Mouse (Mus musculus) limb, embryonic 14.5 days (tissue): ENCODE data around the gene Cbx7. TPM values are rescaled to one million over a fixed set of nuclear protein-coding genes. Genes with fewer than 3 reads are reported as not detected.

ENCODE experiments used
- ATAC-seq: fragments of 200-750 bp; cut with Nextera tagmentation; 2 replicates; pipeline ENCODE4 v1.8.0; 2017; ENCODE audit warnings: low read depth, moderate number of reproducible peaks, moderate TSS enrichment; ENCODE audit not compliant: low FRiP score
- DNase-seq: peaks from one replicate; pipeline ENCODE4 v3.0.0-alpha.2; 2015; ENCODE audit warnings: low spot score
- H3K27ac ChIP-seq: fragments of 300-500 bp; sonication (generic); replicated peaks from 2 replicates; pipeline ENCODE4 v1.5.1; 2014; ENCODE audit warnings: low read depth, mild to moderate bottlenecking, low read length, moderate library complexity, mixed read lengths
- H3K27me3 ChIP-seq: fragments of 300-500 bp; sonication (generic); 2 replicates; pipeline ENCODE4 v1.6.1; 2014; ENCODE audit warnings: low read length, mixed read lengths; ENCODE audit not compliant: control insufficient read depth, insufficient read depth
- H3K36me3 ChIP-seq: fragments of 300-500 bp; sonication (generic); 2 replicates; pipeline ENCODE4 v1.6.1; 2014; ENCODE audit warnings: mild to moderate bottlenecking, low read length, moderate library complexity, mixed read lengths; ENCODE audit not compliant: control insufficient read depth, insufficient read depth
- H3K4me1 ChIP-seq: fragments of 300-500 bp; sonication (generic); 2 replicates; pipeline ENCODE4 v1.6.1; 2014; ENCODE audit warnings: antibody characterized with exemption, low read length, mixed read lengths; ENCODE audit not compliant: control insufficient read depth, insufficient read depth
- H3K4me2 ChIP-seq: fragments of 300-500 bp; sonication (generic); replicated peaks from 2 replicates; pipeline ENCODE4 v1.6.1; 2014; ENCODE audit warnings: low read depth, mild to moderate bottlenecking, low read length, moderate library complexity; ENCODE audit not compliant: severe bottlenecking
- H3K4me3 ChIP-seq: fragments of 300-500 bp; sonication (generic); replicated peaks from 2 replicates; pipeline ENCODE4 v1.5.1; 2014; ENCODE audit warnings: low read length
- H3K9ac ChIP-seq: fragments of 300-500 bp; sonication (generic); 2 replicates; pipeline ENCODE4 v1.6.1; 2014; ENCODE audit warnings: mild to moderate bottlenecking, low read depth, low read length, moderate library complexity; ENCODE audit not compliant: severe bottlenecking
- H3K9me3 ChIP-seq: fragments of 300-500 bp; sonication (generic); 2 replicates; pipeline ENCODE4 v1.6.1; 2016; ENCODE audit warnings: low read length; ENCODE audit not compliant: control insufficient read depth
- POLR2A ChIP-seq: fragments of 200-500 bp; IDR thresholded peaks from 2 replicates; pipeline ENCODE4 v1.8.0; 2012; ENCODE audit warnings: inconsistent platforms, mild to moderate bottlenecking, moderate library complexity, borderline replicate concordance; ENCODE audit not compliant: insufficient read depth, insufficient read length; ENCODE audit errors: extremely low read depth
- WGBS: fragments of 180-500 bp; shearing (Covaris S2); extraction: QIAGEN DNeasy Blood & Tissue Kit; methylation state at CpG from one replicate; pipeline ENCODE4 v1.1.7; 2014; 5-methylcytosine and 5-hydroxymethylcytosine counted together
- polyA plus RNA-seq, 2 experiments: library from polyadenylated mRNA; depleted of rRNA in 1 of 2; stranded (reverse) in 1 of 2; unstranded in 1 of 2; fragments of >200 nt; fragmentation: Nextera tagmentation in 1 of 2; extraction: Ambion mirVana in 1 of 2; gene quantifications; 2 replicates each; pipeline versions ENCODE4 v1.2.1 to v1.2.3; 2012 to 2014

Gene Cbx7
- polyA plus RNA-seq, 2 experiments, result 2.1 to 8.5 TPM

GRCm38 (mm10) chr15:79950250-79951025 lies 20.5 kb downstream of the Cbx7 start:
- Histone ChIP-seq H3K27me3 (no peaks in the 10 kb centered on the region), H3K4me2 (peak overlapping the region; percentile 53), H3K36me3 (no peaks in the 10 kb centered on the region), H3K27ac (peak overlapping the region; percentile 43), H3K9me3 (no peaks in the 10 kb centered on the region), H3K4me3 (peak overlapping the region; percentile 24), H3K4me1 (peaks cover 33% of the 10 kb centered on the region), H3K9ac (peak overlapping the region; percentile 47)
- ATAC-seq (peak; percentile 68), DNase-seq (peak; percentile 60)
- no peak for TF ChIP-seq POLR2A
- 3% methylated on average over 24 of the region's 24 CpGs for WGBS

GRCm38 (mm10) chr15:79947681-79948080 lies 23.2 kb downstream of the Cbx7 start:
- TF ChIP-seq POLR2A, result no peak
- Histone ChIP-seq H3K27ac (no peak overlapping the region), H3K4me2 (no peak overlapping the region), H3K4me3 (no peak overlapping the region), H3K9ac (no peak overlapping the region), H3K36me3 (no peaks in the 10 kb centered on the region), H3K27me3 (no peaks in the 10 kb centered on the region), H3K4me1 (peaks cover 33% of the 10 kb centered on the region), H3K9me3 (no peaks in the 10 kb centered on the region)
- WGBS, result 67% methylated on average over 6 of the region's 6 CpGs
- DNase-seq, result no peak
- no peak for ATAC-seq

DNA sequence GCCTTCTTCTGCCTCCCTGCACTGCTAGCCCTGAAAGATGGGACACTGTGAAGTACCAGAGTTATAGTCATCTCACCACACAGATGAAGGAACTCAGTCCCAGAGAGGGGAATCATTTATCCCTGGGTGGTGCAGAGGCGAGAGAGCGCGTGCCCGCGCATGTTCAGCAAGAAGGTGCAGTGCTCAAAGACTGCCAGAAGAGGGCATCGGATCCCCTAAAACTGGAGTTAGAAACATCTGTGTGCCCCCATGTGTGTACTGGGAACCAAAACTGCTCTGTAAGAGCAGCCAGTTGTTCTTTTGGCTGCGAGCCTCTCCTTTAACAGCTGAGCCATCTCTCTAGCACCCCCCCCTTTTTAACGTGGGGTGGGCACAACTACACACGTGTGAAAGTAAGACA lies 24.1 kb downstream of the Cbx7 start:
- no peak overlapping the region for H3K27ac ChIP-seq
- peaks cover 24% of the 10 kb centered on the region for H3K4me1 ChIP-seq
- no peak overlapping the region for H3K4me2 ChIP-seq
- H3K4me3 ChIP-seq, result no peak overlapping the region
- H3K27me3 ChIP-seq, result no peaks in the 10 kb centered on the region
- ATAC-seq (no peak), DNase-seq (no peak)
- no peak overlapping the region for H3K9ac ChIP-seq
- WGBS, result 55% methylated on average over 9 of the region's 9 CpGs
- no peaks in the 10 kb centered on the region for H3K9me3 ChIP-seq
- TF ChIP-seq POLR2A, result no peak
- H3K36me3 ChIP-seq, result no peaks in the 10 kb centered on the region

DNA sequence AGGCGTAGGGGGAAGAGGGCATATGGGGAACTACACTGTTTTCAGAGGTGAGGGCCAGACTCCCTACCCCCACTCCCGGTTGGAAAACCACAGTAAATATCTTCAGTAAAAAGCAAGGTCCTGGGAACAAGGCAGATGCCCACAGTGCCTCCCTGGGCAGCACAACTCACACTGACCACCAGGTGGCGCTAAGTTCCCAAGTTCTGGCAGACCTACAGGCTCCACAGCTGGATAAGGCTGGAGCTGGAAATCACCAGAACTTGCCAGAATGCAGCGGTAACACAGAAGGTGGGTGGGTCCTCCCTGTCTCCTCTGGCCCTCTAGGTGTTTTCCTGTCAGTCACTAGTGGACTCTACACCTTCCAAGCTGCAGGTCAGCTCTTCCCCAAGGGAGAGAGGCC lies 24.9 kb downstream of the Cbx7 start:
- Histone ChIP-seq H3K9me3 (no peaks in the 10 kb centered on the region), H3K9ac (no peak overlapping the region), H3K27ac (no peak overlapping the region), H3K4me1 (peaks cover 16% of the 10 kb centered on the region), H3K4me2 (no peak overlapping the region), H3K27me3 (no peaks in the 10 kb centered on the region), H3K36me3 (no peaks in the 10 kb centered on the region), H3K4me3 (no peak overlapping the region)
- TF ChIP-seq POLR2A, result no peak
- DNase-seq (peak; percentile 86), ATAC-seq (peak; percentile 73)
- WGBS, result 7% methylated on average over 4 of the region's 4 CpGs

- peaks cover 6% of the 10 kb centered on the region for H3K4me1 ChIP-seq
- WGBS, result 77% methylated on average over 5 of the region's 5 CpGs
- ATAC-seq (no peak), DNase-seq (no peak)
- no peak for TF ChIP-seq POLR2A
- H3K4me3 ChIP-seq, result no peak overlapping the region
- H3K27me3 ChIP-seq, result no peaks in the 10 kb centered on the region
- H3K36me3 ChIP-seq, result no peaks in the 10 kb centered on the region
- H3K4me2 ChIP-seq, result no peak overlapping the region
- H3K27ac ChIP-seq, result no peak overlapping the region
- no peaks in the 10 kb centered on the region for H3K9me3 ChIP-seq
- H3K9ac ChIP-seq, result no peak overlapping the region
These were observed 26.0 kb downstream of the Cbx7 start for GRCm38 (mm10) chr15:79944948-79945347.
